15 mouse cellular contexts compared by ENCODE assay signal in the genomic region with DNA sequence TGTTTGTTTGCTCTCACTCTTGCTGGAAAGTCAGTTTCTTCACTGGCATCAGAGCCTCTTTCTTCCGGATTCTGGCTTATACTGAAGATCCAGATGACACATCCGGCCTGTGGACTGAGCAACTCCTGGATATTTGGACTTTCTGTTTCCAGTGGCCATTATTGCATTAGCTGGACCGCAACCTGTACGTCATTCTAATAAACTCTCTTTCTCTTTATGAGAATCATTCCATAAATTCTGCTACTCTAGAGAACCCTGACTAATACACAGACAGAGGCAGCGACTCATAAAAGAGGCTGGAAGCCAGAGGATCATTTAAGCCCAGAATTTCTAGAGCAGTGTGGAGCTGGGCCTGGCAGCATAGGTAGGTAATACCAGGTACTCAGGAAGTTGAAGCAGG.
"Had no signal": no experiment of that assay in that cellular context is flagged by ENCODE, and none has a peak within 500 bp of the region (broad histone marks: within the 10 kb centered on the region; RNA-seq: fewer than 3 reads in every experiment).

No protein-coding gene starts in this region.

- H3K9me3 ChIP-seq: limb, embryonic 10.5 days; limb, embryonic 13.5 days; liver, embryonic 13.5 days; midbrain, embryonic 13.5 days had no signal

- H3K27ac ChIP-seq: limb, embryonic 10.5 days; limb, embryonic 13.5 days; liver, embryonic 13.5 days; midbrain, embryonic 13.5 days; stomach, postnatal 0 days had no signal

- H3K36me3 ChIP-seq: limb, embryonic 10.5 days; limb, embryonic 13.5 days; liver, embryonic 13.5 days; midbrain, embryonic 13.5 days had no signal

- H3K4me2 ChIP-seq: limb, embryonic 13.5 days; liver, embryonic 13.5 days; lung, embryonic 14.5 days; midbrain, embryonic 13.5 days had no signal

- ATAC-seq: liver, postnatal 0 days; lung, postnatal 0 days; midbrain, embryonic 13.5 days had no signal

- DNase-seq: kidney, adult 18-20 months; kidney, adult 9 months; kidney, postnatal 14 days; kidney, postnatal 4 days; liver; liver, embryonic 13.5 days; liver, postnatal 0 days; lung, embryonic 14.5 days; thymus, adult 2 months; thymus, postnatal 14 days had no signal

- H3K9ac ChIP-seq: limb, embryonic 13.5 days; liver, embryonic 13.5 days; liver, postnatal 0 days; lung, embryonic 14.5 days; midbrain, embryonic 13.5 days had no signal

- H3K4me3 ChIP-seq: limb, embryonic 10.5 days; limb, embryonic 13.5 days; liver, embryonic 13.5 days; midbrain, embryonic 13.5 days had no signal
